Mouse (Mus musculus): Measurements from ENCODE around the gene St5. TPM values are rescaled to one million over a fixed set of nuclear protein-coding genes. Genes with fewer than 3 reads are reported as not detected.

St5 gene
- polyA plus RNA-seq, 1 experiment, result 113 TPM

DNA sequence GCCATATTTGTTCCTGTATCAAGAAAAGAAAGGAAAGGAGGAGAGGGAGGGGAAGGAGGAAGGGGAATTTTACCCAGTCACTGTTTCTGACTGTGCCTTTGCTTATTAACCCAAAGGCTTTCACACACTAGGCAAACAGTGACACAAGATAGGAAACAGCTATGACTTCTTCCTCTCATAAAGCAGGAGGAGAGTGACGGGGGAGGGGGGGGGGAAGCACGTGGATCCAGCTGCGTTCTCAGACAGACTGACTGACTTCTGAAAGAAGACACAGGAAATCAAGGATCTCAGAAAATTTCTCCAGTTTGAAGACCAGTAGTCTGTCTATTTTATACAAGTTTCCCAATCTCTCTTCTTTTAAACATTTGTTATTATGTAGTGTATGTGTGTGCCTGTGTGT lies 56.8 kb downstream of the St5 start:
- no peak for TF ChIP-seq POLR2A (IDR thresholded peaks at IDR 0.05; ENCODE audit: low read depth, low read length)
- TF ChIP-seq CTCF (IDR thresholded peaks at IDR 0.05; ENCODE audit: borderline replicate concordance, insufficient read depth, low read length), result no peak
- 0 out of 2 replicates have a peak overlapping the region, but pooled peaks have one; percentile 29 for H3K27ac ChIP-seq (ENCODE audit: insufficient read depth, low read length)
- H3K4me1 ChIP-seq (ENCODE audit: control insufficient read depth, insufficient read depth, low read length), result peaks cover 11% of the 10 kb centered on the region
- no peak overlapping the region for H3K4me3 ChIP-seq (ENCODE audit: insufficient read depth, low read length)

DNA sequence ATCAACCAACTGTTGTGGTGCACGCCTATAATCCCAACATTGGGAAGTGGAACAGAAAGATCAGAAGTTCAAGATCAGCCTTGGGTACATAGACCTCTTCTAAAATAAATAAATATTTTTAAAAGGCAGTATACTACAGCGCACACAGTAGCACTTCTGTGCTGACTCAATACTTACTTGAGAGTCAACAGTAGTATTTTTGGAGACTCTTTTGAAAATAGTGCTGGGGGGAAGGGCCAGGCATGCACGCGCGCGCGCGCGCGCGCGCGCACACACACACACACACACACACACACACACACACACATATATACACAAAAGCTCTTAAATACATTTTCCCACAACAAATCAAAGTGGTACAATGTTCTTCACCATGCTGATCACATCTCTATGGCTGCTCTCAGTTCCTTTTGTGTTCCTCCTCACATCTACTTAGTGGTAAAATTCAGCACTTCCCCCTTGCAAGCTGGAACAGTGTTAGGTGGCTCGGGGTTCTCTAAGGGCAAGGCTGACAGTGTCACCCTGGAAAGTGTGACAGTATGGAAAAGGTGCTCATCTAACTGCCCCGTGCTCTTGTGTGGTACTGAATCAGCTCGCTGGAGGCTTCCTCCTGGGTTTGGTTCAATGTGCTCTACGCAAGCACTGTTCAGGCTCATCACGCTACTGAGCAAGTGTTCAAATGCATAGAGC lies 60.0 kb downstream of the St5 start:
- Histone ChIP-seq H3K4me3 (ENCODE audit: insufficient read depth, low read length) (no peak overlapping the region), H3K4me1 (ENCODE audit: control insufficient read depth, insufficient read depth, low read length) (peaks cover 22% of the 10 kb centered on the region), H3K27ac (ENCODE audit: insufficient read depth, low read length) (peak overlapping the region; percentile 92)
- TF ChIP-seq POLR2A (IDR thresholded peaks at IDR 0.05; ENCODE audit: low read depth, low read length) (no peak), CTCF (IDR thresholded peaks at IDR 0.05; ENCODE audit: borderline replicate concordance, insufficient read depth, low read length) (no peak)

DNA sequence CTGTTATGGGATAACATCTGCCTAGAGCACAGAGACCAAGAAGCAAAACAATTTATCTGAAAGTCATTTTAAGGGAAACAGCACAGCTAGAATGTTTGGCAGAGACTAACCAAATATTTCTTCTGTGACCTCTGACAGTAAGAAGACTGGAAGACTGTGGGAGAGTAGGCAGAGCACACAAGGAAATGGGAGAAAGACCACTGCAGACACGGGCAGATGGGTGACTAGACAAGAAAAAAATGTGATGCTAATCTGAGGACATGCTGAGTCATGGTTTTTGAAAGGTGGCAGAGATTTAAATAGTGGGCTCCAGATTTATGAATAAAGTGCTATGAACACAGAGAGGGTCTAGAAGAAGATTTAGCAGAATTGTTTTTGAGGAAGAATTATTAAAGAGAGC lies 61.4 kb downstream of the St5 start:
- Histone ChIP-seq H3K4me1 (ENCODE audit: control insufficient read depth, insufficient read depth, low read length) (peaks cover 28% of the 10 kb centered on the region), H3K4me3 (ENCODE audit: insufficient read depth, low read length) (no peak overlapping the region), H3K27ac (ENCODE audit: insufficient read depth, low read length) (peak overlapping the region; percentile 83)
- no peak for TF ChIP-seq POLR2A (IDR thresholded peaks at IDR 0.05; ENCODE audit: low read depth, low read length)

DNA sequence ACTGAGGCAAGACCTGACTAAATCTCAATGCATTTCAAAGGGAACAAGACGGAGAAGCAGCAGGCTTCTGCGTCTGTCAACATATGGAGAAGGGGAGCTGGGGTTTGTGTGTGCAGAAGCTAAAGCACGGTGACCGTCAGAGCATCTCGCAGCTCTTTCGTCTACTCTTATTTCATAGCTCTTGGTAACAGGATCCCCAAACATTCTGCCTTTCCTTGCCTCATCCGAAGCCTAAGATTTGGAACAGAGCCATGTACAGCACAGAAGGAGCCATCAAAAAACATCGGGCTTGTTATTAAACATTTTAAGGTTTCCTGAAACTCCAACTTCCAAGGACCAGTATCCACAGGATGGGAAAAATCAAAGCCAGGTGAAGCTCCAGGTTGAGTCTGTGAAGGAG lies 62.3 kb downstream of the St5 start:
- Histone ChIP-seq H3K27ac (ENCODE audit: insufficient read depth, low read length) (peak overlapping the region; percentile 83), H3K4me3 (ENCODE audit: insufficient read depth, low read length) (no peak overlapping the region), H3K4me1 (ENCODE audit: control insufficient read depth, insufficient read depth, low read length) (peaks cover 33% of the 10 kb centered on the region)
- TF ChIP-seq POLR2A (IDR thresholded peaks at IDR 0.05; ENCODE audit: low read depth, low read length), result no peak
- TF ChIP-seq CTCF (IDR thresholded peaks at IDR 0.05; ENCODE audit: borderline replicate concordance, insufficient read depth, low read length), result no peak

DNA sequence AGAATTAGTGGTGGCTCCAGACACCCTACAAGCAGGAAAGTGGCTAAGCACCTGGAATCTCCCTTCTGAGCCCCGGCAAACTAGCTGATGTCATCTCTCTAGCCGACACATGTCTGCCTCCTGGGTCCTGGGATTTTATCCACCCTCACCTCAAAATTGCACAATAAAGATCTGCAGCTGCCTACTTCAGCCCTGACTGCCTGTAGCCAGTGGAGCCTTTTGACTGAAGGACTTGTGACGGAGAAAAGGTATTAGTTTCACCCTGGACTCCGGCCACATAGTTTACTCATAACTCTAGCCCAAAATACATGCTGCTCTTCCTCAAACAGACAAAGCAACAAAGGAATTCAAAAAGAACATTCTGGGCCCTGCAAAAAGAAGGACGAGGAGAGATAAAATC lies 66.0 kb downstream of the St5 start:
- H3K4me1 ChIP-seq (ENCODE audit: control insufficient read depth, insufficient read depth, low read length), result peaks cover 39% of the 10 kb centered on the region
- H3K4me3 ChIP-seq (ENCODE audit: insufficient read depth, low read length), result peak overlapping the region; percentile 21; the same call in 1 of the 2 replicates
- TF ChIP-seq POLR2A (IDR thresholded peaks at IDR 0.05; ENCODE audit: low read depth, low read length) (no peak), CTCF (IDR thresholded peaks at IDR 0.05; ENCODE audit: borderline replicate concordance, insufficient read depth, low read length) (no peak)
- peak overlapping the region; percentile 96 for H3K27ac ChIP-seq (ENCODE audit: insufficient read depth, low read length)

DNA sequence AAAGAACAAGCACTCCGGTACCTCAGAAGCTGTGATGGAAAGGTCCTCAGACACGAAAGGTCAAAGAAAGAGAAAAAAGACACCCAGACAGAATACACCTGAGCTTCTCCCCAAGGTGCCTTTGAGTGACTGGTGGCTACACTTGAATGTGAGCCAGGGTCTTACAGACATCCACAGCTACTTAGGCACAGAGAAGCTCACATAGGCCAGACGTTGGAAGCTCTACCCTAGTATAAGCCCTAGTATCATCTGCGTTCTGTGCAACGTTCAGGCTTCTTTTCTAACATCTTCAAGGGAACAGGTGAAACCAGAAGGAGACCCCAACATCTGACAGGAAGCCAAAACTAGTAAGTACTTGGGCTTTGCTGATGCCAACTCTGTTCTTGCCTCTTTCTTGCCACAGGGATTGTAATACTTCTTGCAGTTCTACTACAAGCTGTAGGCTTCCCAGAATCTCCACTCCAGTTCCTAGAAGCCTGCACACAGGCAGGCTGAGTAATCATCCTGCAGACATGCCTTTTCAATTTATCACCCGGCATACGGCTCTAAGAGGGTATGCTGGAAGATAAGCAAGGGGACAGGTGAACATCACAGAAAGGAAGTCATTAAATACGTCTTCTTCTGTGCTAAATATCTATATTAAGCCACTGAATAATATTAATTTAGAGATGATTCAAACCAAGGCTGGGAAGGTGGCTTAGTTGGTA lies 67.2 kb downstream of the St5 start:
- H3K4me1 ChIP-seq (ENCODE audit: control insufficient read depth, insufficient read depth, low read length), result peaks cover 39% of the 10 kb centered on the region
- peak overlapping the region; percentile 96 for H3K27ac ChIP-seq (ENCODE audit: insufficient read depth, low read length)
- H3K4me3 ChIP-seq (ENCODE audit: insufficient read depth, low read length), result peak overlapping the region; percentile 9; the same call in 1 of the 2 replicates
- TF ChIP-seq POLR2A (IDR thresholded peaks at IDR 0.05; ENCODE audit: low read depth, low read length), result no peak
- TF ChIP-seq CTCF (IDR thresholded peaks at IDR 0.05; ENCODE audit: borderline replicate concordance, insufficient read depth, low read length), result no peak

DNA sequence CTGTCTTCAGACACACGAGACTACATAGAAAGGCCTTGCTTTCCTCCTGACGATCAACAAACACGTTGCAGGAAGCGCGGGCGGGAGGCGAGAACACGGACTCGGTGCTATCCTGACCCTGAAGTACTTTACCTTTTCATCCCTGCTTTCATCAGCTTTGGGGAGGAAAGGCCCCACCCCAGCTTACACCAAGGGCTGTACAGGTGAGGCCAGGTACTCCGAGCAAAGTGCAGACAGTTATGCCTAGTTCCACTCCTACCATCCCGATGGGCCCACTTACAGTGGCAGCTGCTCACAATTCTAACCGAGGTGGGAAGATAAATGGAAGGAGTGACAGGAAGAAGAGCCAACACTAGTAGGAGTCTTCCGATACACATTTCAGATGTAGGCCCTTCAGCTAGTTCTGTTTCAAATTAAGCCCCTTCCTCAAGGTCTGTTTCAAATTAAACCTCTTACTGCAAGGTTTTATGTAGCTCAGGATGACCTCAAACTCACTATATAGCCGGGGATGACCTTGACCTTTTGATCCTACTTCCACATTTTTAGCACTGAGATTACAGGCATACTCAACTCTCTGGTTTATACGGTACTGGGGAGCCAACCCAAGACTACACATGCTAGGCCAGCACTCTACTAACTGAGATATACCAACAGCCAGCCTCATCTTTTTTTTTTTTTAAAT lies 69.9 kb downstream of the St5 start:
- Histone ChIP-seq H3K27ac (ENCODE audit: insufficient read depth, low read length) (no peak overlapping the region), H3K4me1 (ENCODE audit: control insufficient read depth, insufficient read depth, low read length) (peaks cover 50% of the 10 kb centered on the region), H3K4me3 (ENCODE audit: insufficient read depth, low read length) (no peak overlapping the region)
- TF ChIP-seq POLR2A (IDR thresholded peaks at IDR 0.05; ENCODE audit: low read depth, low read length) (no peak), CTCF (IDR thresholded peaks at IDR 0.05; ENCODE audit: borderline replicate concordance, insufficient read depth, low read length) (no peak)

DNA sequence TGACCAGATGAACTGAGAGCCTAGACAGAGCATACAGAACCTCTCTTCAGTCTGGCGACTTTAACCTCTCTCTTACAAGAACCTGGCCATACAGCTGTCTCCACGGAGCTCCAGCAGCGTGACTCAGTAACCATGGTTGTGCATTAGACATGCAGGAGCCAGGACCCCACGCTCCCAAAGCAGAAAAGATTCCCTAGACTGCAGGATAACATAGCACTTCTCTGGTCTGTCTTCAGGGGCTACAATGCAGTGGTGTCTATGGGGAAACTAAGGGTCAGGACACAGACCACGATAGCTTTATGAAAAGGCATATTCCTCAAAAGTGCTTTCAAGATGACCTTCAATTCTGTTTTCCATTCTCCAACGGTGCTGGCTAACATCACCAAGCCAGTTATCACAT lies 72.1 kb downstream of the St5 start:
- TF ChIP-seq POLR2A (IDR thresholded peaks at IDR 0.05; ENCODE audit: low read depth, low read length) (no peak), CTCF (IDR thresholded peaks at IDR 0.05; ENCODE audit: borderline replicate concordance, insufficient read depth, low read length) (no peak)
- H3K4me1 ChIP-seq (ENCODE audit: control insufficient read depth, insufficient read depth, low read length), result peaks cover 44% of the 10 kb centered on the region
- no peak overlapping the region for H3K4me3 ChIP-seq (ENCODE audit: insufficient read depth, low read length)
- H3K27ac ChIP-seq (ENCODE audit: insufficient read depth, low read length), result peak overlapping the region; percentile 7; the same call in 1 of the 2 replicates

DNA sequence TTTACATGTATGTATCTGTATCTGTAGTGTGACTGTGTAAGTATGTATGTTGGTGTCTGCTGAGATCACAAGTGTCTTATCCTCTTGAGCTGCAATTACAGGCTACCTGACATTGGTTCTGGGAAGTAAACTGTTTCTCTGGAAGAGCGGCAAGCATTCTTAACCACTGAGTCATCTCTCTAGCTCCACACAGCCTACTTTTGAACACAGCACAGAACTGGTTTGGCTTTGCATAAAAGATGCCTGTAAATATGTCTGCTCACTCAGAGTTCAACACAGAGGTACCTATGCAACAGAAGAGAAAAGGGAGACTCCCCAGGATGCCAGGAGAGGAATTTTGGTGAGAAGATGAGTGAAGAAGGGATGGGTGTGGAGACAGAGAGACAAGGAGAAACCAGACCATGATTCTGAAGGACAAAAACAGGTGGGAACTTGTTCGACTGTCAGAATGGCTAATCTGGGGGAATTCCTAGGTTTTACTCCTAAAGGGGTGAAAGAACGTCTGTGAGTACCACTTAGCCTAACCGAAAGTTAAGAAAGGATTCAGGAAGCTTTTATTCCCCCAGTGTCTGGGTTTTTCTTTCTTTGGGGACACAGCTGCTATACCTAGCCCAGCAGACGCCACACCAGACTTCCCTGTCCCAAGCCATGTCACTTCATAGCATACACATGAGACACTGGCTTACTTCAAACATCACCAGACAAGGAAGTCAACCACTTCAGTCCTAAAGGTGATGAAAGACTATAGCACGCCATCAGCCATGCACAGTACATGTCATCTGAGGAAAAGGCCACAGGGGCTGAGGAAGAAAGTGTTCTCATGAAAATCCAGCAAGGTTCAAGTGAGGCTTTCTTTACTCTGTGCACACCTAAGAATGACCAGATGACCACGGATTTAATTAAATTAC lies 73.3 kb downstream of the St5 start:
- H3K27ac ChIP-seq (ENCODE audit: insufficient read depth, low read length), result peak overlapping the region; percentile 97
- TF ChIP-seq CTCF (IDR thresholded peaks at IDR 0.05; ENCODE audit: borderline replicate concordance, insufficient read depth, low read length) (no peak), POLR2A (IDR thresholded peaks at IDR 0.05; ENCODE audit: low read depth, low read length) (no peak)
- no peak overlapping the region for H3K4me3 ChIP-seq (ENCODE audit: insufficient read depth, low read length)
- peaks cover 38% of the 10 kb centered on the region for H3K4me1 ChIP-seq (ENCODE audit: control insufficient read depth, insufficient read depth, low read length)
